Comparison of ENCODE assay signal across 23 mouse cellular contexts in genomic region chr17:67966853-67967540, GRCm38 (mm10). TPM values are rescaled to one million over a fixed set of nuclear protein-coding genes. Genes with fewer than 3 reads are reported as not detected.
A peak's percentile ranks its signal among the peaks of the same experiment; 100 is the strongest.
DNase-seq lines count a peak whose midpoint lies in the region; ATAC-seq and TF ChIP-seq lines count a peak whose summit lies in the region.
"Had no signal": no experiment of that assay in that cellular context is flagged by ENCODE, and none has a peak within 500 bp of the region (broad histone marks: within the 10 kb centered on the region; RNA-seq: fewer than 3 reads in every experiment).

No protein-coding gene starts in this region.

- no peak overlapping the region for H3K27ac ChIP-seq in cerebellum, adult 2 months (ENCODE audit: insufficient read depth, low read length)
- H3K27ac ChIP-seq in midbrain, postnatal 0 days (ENCODE audit: low read depth, low read length) = no peak overlapping the region
- H3K27ac ChIP-seq in midbrain, embryonic 10.5 days (replicated peaks) = no peak overlapping the region
- H3K27ac ChIP-seq: embryonic facial prominence, embryonic 13.5 days; embryonic facial prominence, embryonic 15.5 days; forebrain, embryonic 10.5 days; forebrain, embryonic 13.5 days; forebrain, embryonic 15.5 days had no signal

- DNase-seq in cerebellum, postnatal 14 days = peak; percentile 9 to 26
- no peak for DNase-seq in cerebellum, adult 2 months
- DNase-seq in heart, adult 11 months = peak; percentile 71
- DNase-seq in heart, postnatal 36 days = no peak
- peak; percentile 26 for DNase-seq in left cerebral cortex, postnatal 4 days
- no peak for DNase-seq in left cerebral cortex, postnatal 36 days (ENCODE audit: low spot score in 2 of 2)
- DNase-seq in midbrain, postnatal 0 days (ENCODE audit: low spot score) = peak; percentile 24
- DNase-seq in midbrain, embryonic 10.5 days (ENCODE audit: low spot score) = no peak
- DNase-seq: adrenal gland, adult 2 months; adrenal gland, postnatal 10 days; adrenal gland, postnatal 25 days; cerebellum, adult 11 months; cerebellum, adult 18-20 months; cerebellum, adult 9-11 months; cerebellum, postnatal 36 days; embryo, embryonic 11 days had no signal

- no peaks in the 10 kb centered on the region for H3K27me3 ChIP-seq in cerebellum, adult 2 months (ENCODE audit: control insufficient read depth, insufficient read depth, low read length)
- no peaks in the 10 kb centered on the region for H3K27me3 ChIP-seq in midbrain, postnatal 0 days (ENCODE audit: insufficient read depth, low read length)
- H3K27me3 ChIP-seq in midbrain, embryonic 10.5 days (ENCODE audit: low read depth, poor library complexity, severe bottlenecking) = no peaks in the 10 kb centered on the region
- H3K27me3 ChIP-seq: embryonic facial prominence, embryonic 13.5 days; embryonic facial prominence, embryonic 15.5 days; forebrain, embryonic 13.5 days; forebrain, embryonic 15.5 days had no signal

- H3K9ac ChIP-seq in midbrain, postnatal 0 days (replicated peaks; ENCODE audit: low read length, poor library complexity, severe bottlenecking) = no peak overlapping the region
- H3K9ac ChIP-seq: embryonic facial prominence, embryonic 13.5 days; embryonic facial prominence, embryonic 15.5 days; forebrain, embryonic 13.5 days; forebrain, embryonic 15.5 days had no signal

- no peak for TF ChIP-seq POLR2A in cerebellum, adult 2 months (IDR thresholded peaks at IDR 0.05; ENCODE audit: borderline replicate concordance, insufficient read depth, low read length)

- H3K9me3 ChIP-seq in midbrain, postnatal 0 days (ENCODE audit: low read length) = no peaks in the 10 kb centered on the region
- no peaks in the 10 kb centered on the region for H3K9me3 ChIP-seq in midbrain, embryonic 10.5 days (replicated peaks)
- H3K9me3 ChIP-seq: embryonic facial prominence, embryonic 13.5 days; embryonic facial prominence, embryonic 15.5 days; forebrain, embryonic 10.5 days; forebrain, embryonic 13.5 days; forebrain, embryonic 15.5 days had no signal

- H3K4me3 ChIP-seq in cerebellum, adult 2 months (replicated peaks; ENCODE audit: insufficient read depth, low read depth, low read length) = no peak overlapping the region
- no peak overlapping the region for H3K4me3 ChIP-seq in midbrain, postnatal 0 days (ENCODE audit: low read depth, low read length)
- H3K4me3 ChIP-seq in midbrain, embryonic 10.5 days = no peak overlapping the region
- H3K4me3 ChIP-seq: embryonic facial prominence, embryonic 13.5 days; embryonic facial prominence, embryonic 15.5 days; erythroblast, embryonic 14.5 days; forebrain, embryonic 10.5 days; forebrain, embryonic 13.5 days; forebrain, embryonic 15.5 days had no signal

- ATAC-seq in midbrain, postnatal 0 days (ENCODE audit: low FRiP score) = no peak
- ATAC-seq: forebrain, embryonic 13.5 days; forebrain, embryonic 15.5 days had no signal

- no peak overlapping the region for H3K4me2 ChIP-seq in midbrain, postnatal 0 days (ENCODE audit: low read depth, low read length, poor library complexity, severe bottlenecking)
- H3K4me2 ChIP-seq: embryonic facial prominence, embryonic 13.5 days; embryonic facial prominence, embryonic 15.5 days; forebrain, embryonic 13.5 days; forebrain, embryonic 15.5 days had no signal

- intact Hi-C loops in heart, postnatal 36 days (cut with DNase I) = no loop called here
- intact Hi-C loops in left cerebral cortex, postnatal 4 days (cut with DNase I) = no loop called here
- intact Hi-C loops in left cerebral cortex, postnatal 36 days (cut with DNase I) = no loop called here

- TF ChIP-seq CTCF in cerebellum, adult 2 months (IDR thresholded peaks at IDR 0.05; ENCODE audit: borderline replicate concordance, insufficient read depth, low read depth, low read length) = no peak
- TF ChIP-seq CTCF in midbrain, postnatal 0 days (IDR thresholded peaks at IDR 0.05) = no peak

- no peaks in the 10 kb centered on the region for H3K36me3 ChIP-seq in midbrain, postnatal 0 days (ENCODE audit: insufficient read depth, low read length)
- H3K36me3 ChIP-seq in midbrain, embryonic 10.5 days = no peaks in the 10 kb centered on the region
- H3K36me3 ChIP-seq: embryonic facial prominence, embryonic 13.5 days; embryonic facial prominence, embryonic 15.5 days; forebrain, embryonic 10.5 days; forebrain, embryonic 15.5 days had no signal

- 45% methylated on average over 8 of the region's 8 CpGs for WGBS in cerebellum, adult 2 months
- WGBS in midbrain, postnatal 0 days = 76% methylated on average over 8 of the region's 8 CpGs
- WGBS in midbrain, embryonic 10.5 days = 91% methylated on average over 8 of the region's 8 CpGs

- H3K4me1 ChIP-seq in cerebellum, adult 2 months (ENCODE audit: control insufficient read depth, insufficient read depth, low read length) = no peaks in the 10 kb centered on the region
- no peaks in the 10 kb centered on the region for H3K4me1 ChIP-seq in midbrain, postnatal 0 days (ENCODE audit: insufficient read depth, low read length)
- H3K4me1 ChIP-seq in midbrain, embryonic 10.5 days = peaks cover 4% of the 10 kb centered on the region; the same call in 1 of the 2 replicates
- H3K4me1 ChIP-seq: forebrain, embryonic 13.5 days; forebrain, embryonic 15.5 days had no signal

RNA-seq across cellular contexts. Expression of gene Arhgap28, which starts 36.9 kb away (rescaled TPM):
- 0.27 and 0.28 TPM in 2 replicates for polyA plus RNA-seq in cerebellum, adult 2 months (2012; rRNA removed)
- total RNA-seq in heart, postnatal 36 days (2021) = 1 to 10 TPM; 2.0 to 3.7 TPM
- 1 to 10 TPM; 7.3 to 8.5 TPM for total RNA-seq in left cerebral cortex, postnatal 4 days (2021)
- total RNA-seq in left cerebral cortex, postnatal 36 days (2021) = under 1 TPM; 0.43 to 0.44 TPM
- total RNA-seq in midbrain, postnatal 0 days (2014; rRNA removed) = 5.1 and 6.6 TPM in 2 replicates
- 2.8 and 2.9 TPM in 2 replicates for polyA plus RNA-seq in midbrain, postnatal 0 days (2015; fragmentation: Nextera tagmentation; extraction: Ambion mirVana)
- polyA plus RNA-seq in midbrain, embryonic 10.5 days (2016; fragmentation: Nextera tagmentation; extraction: Ambion mirVana) = 24.9 and 26.3 TPM in 2 replicates
- total RNA-seq: MEL had no signal
- polyA plus RNA-seq: erythroblast, embryonic 14.5 days had no signal

Comparison
In these comparisons a context has a peak if more than half of its experiments do, and no peak if none do; other contexts are left out.
1. DNase-seq: peak in cerebellum, postnatal 14 days (2 of 2), heart, adult 11 months (single experiment), left cerebral cortex, postnatal 4 days (single experiment) and midbrain, postnatal 0 days (single experiment); none in cerebellum, adult 2 months (0 of 2), heart, postnatal 36 days (0 of 2), left cerebral cortex, postnatal 36 days (0 of 2) and midbrain, embryonic 10.5 days (single experiment).